Mouse (Mus musculus) forebrain, embryonic 10.5 days (tissue): ENCODE results near the gene Msmb. TPM values are rescaled to one million over a fixed set of nuclear protein-coding genes. Genes with fewer than 3 reads are reported as not detected.
A peak's percentile ranks its signal among the peaks of the same experiment; 100 is the strongest.
"Not testable (repeated sequence)": the region's sequence is repeated elsewhere in the genome, so short reads cannot be mapped to it uniquely, and the experiment has no call there.

Experiments used
- DNase-seq: peaks from one replicate; pipeline ENCODE4 v3.0.0-alpha.2; 2017; ENCODE audit warnings: low spot score; ENCODE audit errors: extremely low spot score
- H3K27ac ChIP-seq: fragments of 300-500 bp; sonication (generic); 2 replicates; pipeline ENCODE4 v1.5.1; 2016; ENCODE audit warnings: mild to moderate bottlenecking
- H3K27me3 ChIP-seq: fragments of 300-500 bp; sonication (generic); 2 replicates; pipeline ENCODE4 v1.6.1; 2016; ENCODE audit warnings: mild to moderate bottlenecking; ENCODE audit not compliant: poor library complexity, severe bottlenecking
- H3K36me3 ChIP-seq: fragments of 300-500 bp; sonication (generic); replicated peaks from 2 replicates; pipeline ENCODE4 v1.6.1; 2016; ENCODE audit warnings: mild to moderate bottlenecking, moderate library complexity
- H3K4me1 ChIP-seq: fragments of 300-500 bp; sonication (generic); 2 replicates; pipeline ENCODE4 v1.6.1; 2016
- H3K4me3 ChIP-seq: fragments of 300-500 bp; sonication (generic); 2 replicates; pipeline ENCODE4 v1.5.1; 2016; ENCODE audit warnings: mild to moderate bottlenecking, moderate library complexity
- H3K9me3 ChIP-seq: fragments of 300-500 bp; sonication (generic); 2 replicates; pipeline ENCODE4 v1.6.1; 2016; ENCODE audit warnings: mild to moderate bottlenecking, moderate library complexity
- WGBS: fragments of 180-500 bp; shearing (Covaris S2); methylation state at CpG from one replicate; pipeline ENCODE4 v1.1.7; 2016; 5-methylcytosine and 5-hydroxymethylcytosine counted together
- polyA plus RNA-seq: library from polyadenylated mRNA; unstranded; fragments of >200 nt; fragmentation: Nextera tagmentation; extraction: Ambion mirVana; gene quantifications from 2 replicates; pipeline ENCODE4 v1.2.1, GENCODE M21; 2016

Gene Msmb
- polyA plus RNA-seq, 1 experiment from 2014 or later: not detected

DNA sequence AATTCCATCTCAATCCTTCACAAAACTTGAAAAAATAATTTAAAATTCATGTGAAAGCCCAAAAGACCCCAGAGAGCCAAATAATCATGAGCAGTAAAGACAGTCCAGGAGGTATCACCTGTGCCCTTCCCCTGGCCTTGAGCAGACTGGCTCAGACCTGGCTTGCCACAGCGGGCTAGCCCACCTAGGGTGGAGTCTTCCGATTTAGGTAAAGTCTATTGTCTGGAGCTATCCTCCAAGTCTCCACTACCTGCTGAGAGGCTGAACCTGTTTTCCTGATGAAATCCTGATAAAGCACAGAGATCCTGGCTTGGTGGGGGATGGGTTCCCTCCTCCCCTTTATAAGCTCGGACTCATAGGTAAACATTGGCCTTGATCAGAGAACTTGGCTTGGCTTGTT, 17.6 kb upstream of the Msmb start:
- H3K27ac ChIP-seq: no peak overlapping the region
- DNase-seq: no peak
- H3K4me1 ChIP-seq: no peaks in the 10 kb centered on the region

GRCm38 (mm10) chr14:32125256-32125655, 16.6 kb upstream of the Msmb start:
- WGBS: 81% methylated on average over 5 of the region's 5 CpGs
- H3K9me3 ChIP-seq, H3K36me3 ChIP-seq, H3K27ac ChIP-seq, H3K27me3 ChIP-seq, H3K4me3 ChIP-seq, DNase-seq, H3K4me1 ChIP-seq: not testable (repeated sequence)

More for the DNA sequence above, 17.6 kb upstream of the Msmb start:
- Histone ChIP-seq H3K9me3 (no peaks in the 10 kb centered on the region), H3K36me3 (no peaks in the 10 kb centered on the region), H3K27me3 (no peaks in the 10 kb centered on the region), H3K4me3 (no peak overlapping the region)
- 60% methylated on average over 3 of the region's 3 CpGs for WGBS

GRCm38 (mm10) chr14:32128409-32128808, 13.4 kb upstream of the Msmb start:
- WGBS: 84% methylated on average over 5 of the region's 5 CpGs
- H3K27ac ChIP-seq: no peak overlapping the region
- no peaks in the 10 kb centered on the region for H3K27me3 ChIP-seq
- no peaks in the 10 kb centered on the region for H3K4me1 ChIP-seq
- DNase-seq: no peak
- no peak overlapping the region for H3K4me3 ChIP-seq
- H3K36me3 ChIP-seq: no peaks in the 10 kb centered on the region
- H3K9me3 ChIP-seq: no peaks in the 10 kb centered on the region

GRCm38 (mm10) chr14:32131836-32132235, 10.0 kb upstream of the Msmb start:
- no peaks in the 10 kb centered on the region for H3K4me1 ChIP-seq
- no peaks in the 10 kb centered on the region for H3K9me3 ChIP-seq
- H3K27me3 ChIP-seq: no peaks in the 10 kb centered on the region
- no peak for DNase-seq
- no peak overlapping the region for H3K4me3 ChIP-seq
- H3K27ac ChIP-seq: no peak overlapping the region
- WGBS: 89% methylated on average over 4 of the region's 4 CpGs
- H3K36me3 ChIP-seq: no peaks in the 10 kb centered on the region

DNA sequence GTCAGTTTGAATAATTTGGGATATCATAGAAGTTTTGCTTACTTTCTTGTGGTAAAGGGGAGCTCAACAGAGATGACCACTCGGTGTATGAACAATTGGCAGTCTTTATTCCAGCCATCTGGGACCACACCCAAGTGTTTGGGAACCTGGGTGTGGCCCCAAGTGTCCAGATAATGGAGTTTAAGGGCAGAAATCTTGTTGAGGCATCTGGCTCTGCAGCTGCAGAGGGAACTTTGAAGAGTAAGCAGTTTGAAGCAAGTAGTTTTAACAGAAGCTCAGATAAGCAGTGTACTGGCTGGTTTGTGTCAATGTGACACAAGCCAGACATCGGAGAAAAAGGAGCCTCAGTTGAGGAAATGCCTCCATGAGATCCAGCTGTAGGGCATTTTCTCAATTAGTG, 7.5 kb upstream of the Msmb start:
- WGBS: 76% methylated on average over 2 of the region's 2 CpGs
- no peaks in the 10 kb centered on the region for H3K9me3 ChIP-seq
- no peaks in the 10 kb centered on the region for H3K36me3 ChIP-seq
- no peak overlapping the region for H3K27ac ChIP-seq
- no peaks in the 10 kb centered on the region for H3K27me3 ChIP-seq
- H3K4me3 ChIP-seq: no peak overlapping the region
- DNase-seq: no peak
- no peaks in the 10 kb centered on the region for H3K4me1 ChIP-seq

GRCm38 (mm10) chr14:32136467-32136866, 5.4 kb upstream of the Msmb start:
- H3K27me3 ChIP-seq, H3K4me3 ChIP-seq, H3K27ac ChIP-seq, H3K36me3 ChIP-seq, DNase-seq, H3K4me1 ChIP-seq, H3K9me3 ChIP-seq: not testable (repeated sequence)
- 65% methylated on average over 3 of the region's 3 CpGs for WGBS

DNA sequence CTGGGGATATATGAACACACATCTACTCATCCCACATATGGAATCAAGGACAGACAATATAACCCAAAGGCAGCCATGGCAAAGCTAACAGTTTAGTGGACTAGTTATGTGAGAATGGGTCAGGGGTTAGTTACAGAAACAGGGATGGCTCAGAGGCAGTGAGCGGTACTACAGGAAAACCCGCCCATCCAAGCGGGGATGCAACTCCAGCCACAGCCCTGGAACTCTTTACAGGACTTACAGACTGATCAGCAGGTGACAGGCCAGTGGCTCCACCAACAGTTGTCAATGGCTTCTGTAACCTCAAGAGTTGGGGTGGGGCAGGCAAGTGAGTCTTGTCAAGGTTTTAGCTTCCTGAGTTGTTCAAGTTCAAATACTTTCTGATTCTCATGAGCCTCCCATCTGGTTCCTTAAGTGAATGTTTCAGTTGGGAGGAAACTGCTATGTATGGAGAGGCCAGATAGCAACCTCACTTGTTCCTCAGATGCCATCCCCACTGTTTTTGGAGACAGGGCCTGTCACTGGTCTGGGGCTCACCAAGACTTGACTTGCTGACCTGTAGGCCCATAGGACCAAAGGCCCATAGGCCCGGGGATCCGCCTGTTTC, 1.4 kb upstream of the Msmb start:
- WGBS: 81% methylated on average over 5 of the region's 5 CpGs

DNA sequence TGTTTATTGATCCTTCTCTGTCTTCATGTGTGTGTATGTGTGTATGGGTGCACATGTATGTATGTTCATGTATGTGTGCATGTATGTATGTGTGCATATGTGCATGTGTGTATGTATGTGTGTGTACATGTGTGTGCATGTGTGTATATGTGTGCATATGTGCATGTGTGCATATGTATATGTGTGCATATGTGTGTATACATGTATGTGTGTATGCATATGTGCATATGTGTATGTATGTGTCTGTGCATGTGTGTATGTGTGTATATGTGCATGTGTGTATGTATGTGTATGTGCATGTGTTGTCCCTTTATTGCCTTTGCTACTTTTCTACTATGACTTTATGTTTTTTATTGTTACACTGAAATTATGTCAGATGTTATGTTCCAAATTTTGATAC, 2.9 kb downstream of the Msmb start:
- Histone ChIP-seq H3K27ac (no peak overlapping the region), H3K4me1 (no peaks in the 10 kb centered on the region), H3K27me3 (no peaks in the 10 kb centered on the region), H3K9me3 (peaks cover 12% of the 10 kb centered on the region), H3K4me3 (no peak overlapping the region), H3K36me3 (no peaks in the 10 kb centered on the region)
- no peak for DNase-seq

More for the DNA sequence above, 1.4 kb upstream of the Msmb start:
- H3K4me3 ChIP-seq: no peak overlapping the region
- H3K27ac ChIP-seq: no peak overlapping the region
- H3K27me3 ChIP-seq: no peaks in the 10 kb centered on the region
- H3K9me3 ChIP-seq: no peaks in the 10 kb centered on the region
- DNase-seq: no peak
- H3K4me1 ChIP-seq: no peaks in the 10 kb centered on the region
- H3K36me3 ChIP-seq: no peaks in the 10 kb centered on the region

DNA sequence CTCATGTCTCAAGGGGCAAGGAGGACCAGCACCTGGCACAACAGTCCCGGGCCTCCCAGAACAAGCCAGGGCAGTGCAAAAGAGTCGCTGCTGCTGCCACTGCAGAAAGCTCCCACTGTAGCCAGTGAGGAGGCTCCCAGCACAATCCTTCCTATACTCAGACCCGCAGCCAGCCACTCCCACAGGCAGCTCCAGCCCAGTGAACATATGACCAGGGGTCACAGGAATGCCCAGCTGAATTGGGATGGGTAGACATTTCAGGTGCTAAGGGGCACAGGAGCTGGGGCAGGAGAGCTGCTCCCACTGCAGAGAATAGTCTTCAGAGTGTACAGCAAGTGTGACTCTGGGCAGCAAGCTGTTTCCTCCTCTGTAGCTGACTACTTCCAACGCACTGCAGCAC, 3.6 kb downstream of the Msmb start:
- H3K4me1 ChIP-seq: no peaks in the 10 kb centered on the region
- no peak for DNase-seq
- no peaks in the 10 kb centered on the region for H3K36me3 ChIP-seq
- peak overlapping the region; percentile 65; the same call in 1 of the 2 replicates for H3K27ac ChIP-seq
- H3K27me3 ChIP-seq: no peaks in the 10 kb centered on the region
- WGBS: 74% methylated on average over 4 of the region's 4 CpGs
- no peak overlapping the region for H3K4me3 ChIP-seq
- H3K9me3 ChIP-seq: peaks cover 12% of the 10 kb centered on the region

DNA sequence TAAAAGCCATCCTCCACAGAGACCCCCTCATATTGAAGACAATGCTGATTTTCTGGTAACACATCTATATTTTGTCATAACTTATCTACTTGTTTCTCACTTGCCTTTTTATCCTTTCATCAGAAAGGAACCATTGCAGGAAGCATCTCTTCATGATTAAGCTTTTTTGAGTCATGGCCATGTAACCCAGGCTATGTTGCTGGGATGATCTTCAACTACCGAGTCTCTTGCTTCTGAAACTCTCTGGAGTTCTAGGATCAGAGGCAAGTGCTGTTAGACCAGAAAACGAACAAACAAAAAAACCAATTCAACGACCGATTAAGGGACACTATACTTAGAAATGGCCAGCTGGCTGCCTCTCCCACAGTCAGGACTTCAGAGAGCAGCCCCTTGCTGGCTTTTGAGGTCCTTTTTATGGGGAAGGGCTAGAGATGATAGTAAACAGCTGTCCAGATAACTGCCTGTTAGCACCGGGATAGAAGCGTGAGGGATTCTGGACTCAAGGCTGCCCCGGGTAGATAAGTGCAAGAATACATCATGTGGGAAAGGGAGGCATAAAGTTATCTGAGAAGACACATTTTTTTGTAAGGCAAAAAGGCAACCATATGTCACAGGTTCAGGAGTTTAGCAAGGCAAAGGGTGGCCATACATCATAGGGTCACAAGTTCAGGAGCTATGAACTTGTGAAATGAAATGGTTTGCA, 4.1 kb downstream of the Msmb start:
- H3K27me3 ChIP-seq: no peaks in the 10 kb centered on the region
- WGBS: 85% methylated on average over 7 of the region's 7 CpGs
- H3K36me3 ChIP-seq: no peaks in the 10 kb centered on the region
- DNase-seq: no peak
- no peak overlapping the region for H3K4me3 ChIP-seq
- peaks cover 12% of the 10 kb centered on the region for H3K9me3 ChIP-seq
- H3K27ac ChIP-seq: peak overlapping the region; percentile 65; the same call in 1 of the 2 replicates
- no peaks in the 10 kb centered on the region for H3K4me1 ChIP-seq

DNA sequence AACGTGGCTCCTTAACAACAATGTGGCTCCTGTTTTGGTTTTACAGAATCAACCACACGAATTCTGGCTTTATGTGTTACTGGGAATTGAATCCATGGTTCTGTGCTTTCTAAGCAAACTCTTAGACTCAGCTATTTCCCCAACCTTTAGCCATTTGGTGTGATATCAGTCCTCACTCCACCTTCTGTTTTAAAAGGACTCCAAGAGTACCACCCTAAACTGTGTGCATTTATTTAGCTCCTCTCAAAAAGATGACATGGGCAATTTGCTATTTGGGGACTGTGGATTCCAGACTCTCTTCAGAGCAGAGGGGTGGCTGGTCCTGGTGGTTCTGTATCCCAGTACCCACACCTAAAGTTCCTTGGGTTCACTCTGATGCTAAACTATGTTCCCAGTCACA, 4.8 kb downstream of the Msmb start:
- Histone ChIP-seq H3K27ac (no peak overlapping the region), H3K4me3 (no peak overlapping the region), H3K36me3 (no peaks in the 10 kb centered on the region), H3K9me3 (peaks cover 12% of the 10 kb centered on the region), H3K27me3 (no peaks in the 10 kb centered on the region), H3K4me1 (no peaks in the 10 kb centered on the region)
- WGBS: 65% methylated on average over 2 of the region's 2 CpGs
- DNase-seq: no peak

DNA sequence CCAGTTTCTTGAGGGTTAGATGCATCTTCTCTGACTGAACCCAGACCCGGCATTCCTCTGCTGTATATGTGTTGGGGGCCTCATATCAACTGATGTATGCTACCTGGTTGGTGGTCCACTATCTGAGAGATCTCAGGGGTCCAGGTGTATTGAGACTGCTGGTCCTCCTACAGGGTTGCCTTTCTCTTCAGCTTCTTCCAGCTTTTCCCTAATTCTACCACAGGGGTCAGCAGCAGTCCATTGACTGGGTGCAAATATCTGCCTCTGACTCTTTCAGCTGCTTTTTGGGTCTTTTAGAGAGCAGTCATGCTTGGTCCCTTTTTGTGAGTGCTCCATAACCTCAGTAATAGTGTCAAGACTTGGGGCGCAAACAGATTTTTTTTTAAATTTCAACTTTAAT, 9.0 kb downstream of the Msmb start:
- no peak for DNase-seq
- 90% methylated on average over 2 of the region's 2 CpGs for WGBS
- Histone ChIP-seq H3K27ac (no peak overlapping the region), H3K36me3 (no peaks in the 10 kb centered on the region), H3K4me1 (no peaks in the 10 kb centered on the region), H3K27me3 (no peaks in the 10 kb centered on the region), H3K9me3 (peaks cover 12% of the 10 kb centered on the region), H3K4me3 (no peak overlapping the region)

DNA sequence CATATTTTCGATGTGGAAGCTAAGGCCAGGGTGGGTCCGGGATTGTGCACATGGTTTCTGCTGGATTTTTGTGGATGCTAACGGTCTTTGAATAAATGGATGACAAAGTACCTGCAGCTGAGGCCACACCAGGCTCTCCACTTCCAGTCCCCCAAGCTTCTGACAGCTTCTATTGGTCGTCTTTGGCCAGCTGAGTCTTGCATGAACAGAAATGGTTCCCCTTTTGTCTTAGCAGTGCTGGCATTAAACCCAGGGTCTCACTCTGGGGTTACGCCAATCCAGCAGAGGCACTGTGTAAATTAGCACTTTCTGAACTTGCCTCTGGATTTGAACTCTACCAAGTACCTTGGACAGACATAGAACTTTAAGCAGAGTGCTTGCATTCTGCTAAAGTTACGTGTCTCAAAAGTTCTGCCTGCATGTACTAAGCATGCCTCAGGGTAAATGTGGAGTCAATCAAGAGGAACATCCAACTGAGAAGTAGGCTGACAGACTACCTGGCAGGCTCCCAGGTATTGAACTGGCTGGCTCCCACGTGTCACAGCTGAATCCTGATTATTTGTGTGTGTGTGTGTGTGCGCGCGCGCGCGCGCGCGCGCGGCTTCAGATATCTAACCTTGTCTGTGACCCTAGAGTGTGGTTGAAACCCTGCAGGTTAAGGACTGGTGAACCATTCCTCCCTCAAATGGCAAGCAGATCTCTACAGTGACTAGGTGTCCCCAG, 10.6 kb downstream of the Msmb start:
- Histone ChIP-seq H3K27ac (no peak overlapping the region), H3K36me3 (no peaks in the 10 kb centered on the region), H3K4me3 (no peak overlapping the region), H3K9me3 (peaks cover 8% of the 10 kb centered on the region; the same call in 1 of the 2 replicates), H3K4me1 (no peaks in the 10 kb centered on the region), H3K27me3 (no peaks in the 10 kb centered on the region)
- DNase-seq: no peak
- 92% methylated on average over 18 of the region's 18 CpGs for WGBS
